Mouse (Mus musculus): ENCODE results near the gene Brwd1.

Gene Brwd1

DNA sequence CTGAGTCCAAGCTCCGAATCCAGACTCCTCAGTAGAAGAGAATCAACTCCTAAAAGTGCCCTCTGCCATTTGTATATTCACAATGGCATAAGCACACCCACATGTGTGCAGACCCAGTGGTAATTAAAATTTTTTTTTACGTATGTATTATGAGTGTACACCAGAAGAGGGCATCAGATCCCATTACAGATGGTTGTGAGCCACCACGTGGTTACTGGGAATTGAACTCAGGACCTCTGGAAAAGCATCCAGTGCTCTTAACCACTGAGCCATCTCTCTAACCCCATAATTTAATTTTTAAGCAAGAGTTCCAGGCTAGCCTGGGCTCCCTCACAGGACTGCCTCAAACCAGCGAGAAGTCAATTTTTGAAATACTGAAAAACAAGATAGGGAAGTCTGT is 5.1 kb upstream of the Brwd1 start:
- no peak for TF ChIP-seq GATA4 (IDR thresholded peaks at IDR 0.05; ENCODE audit: insufficient replicate concordance, low read length)

GRCm38 (mm10) chr16:96087001-96087400 is 4.7 kb upstream of the Brwd1 start:
- no peak for TF ChIP-seq GATA4 (IDR thresholded peaks at IDR 0.05; ENCODE audit: insufficient replicate concordance, low read length)

GRCm38 (mm10) chr16:96085597-96085996 is 3.3 kb upstream of the Brwd1 start:
- no peak for TF ChIP-seq GATA4 (IDR thresholded peaks at IDR 0.05; ENCODE audit: insufficient replicate concordance, low read length)

DNA sequence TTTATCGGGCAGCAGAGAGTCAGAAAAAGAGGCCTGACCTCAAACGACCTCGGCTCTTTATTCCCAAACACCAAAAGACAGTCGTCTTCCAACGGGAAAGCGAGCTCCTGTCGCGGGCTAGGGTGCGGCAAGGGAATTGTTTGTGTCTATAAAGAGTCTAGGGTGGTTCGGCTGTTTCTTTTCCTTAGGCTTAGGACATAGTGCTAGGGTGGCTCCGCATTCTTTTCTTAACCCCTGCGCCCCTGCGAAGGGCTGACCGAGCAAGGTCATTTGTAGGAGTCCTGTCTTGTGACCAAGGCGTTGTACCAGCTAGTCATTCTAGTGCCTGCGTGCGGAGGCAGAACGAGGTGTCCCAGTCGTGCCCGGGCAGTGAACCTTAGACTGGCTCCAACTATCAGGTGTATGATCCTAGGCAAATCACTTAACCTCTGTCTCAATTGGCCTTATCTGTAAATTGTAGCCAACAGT is 887 bp upstream of the Brwd1 start:
- peak; percentile 22; the same call in 1 of the 2 replicates for TF ChIP-seq GATA4 (IDR thresholded peaks at IDR 0.05; ENCODE audit: insufficient replicate concordance, low read length)

- no peak for TF ChIP-seq GATA4 (IDR thresholded peaks at IDR 0.05; ENCODE audit: insufficient replicate concordance, low read length)
Observed at GRCm38 (mm10) chr16:96081742-96082241, 534 bp downstream of the Brwd1 start.

DNA sequence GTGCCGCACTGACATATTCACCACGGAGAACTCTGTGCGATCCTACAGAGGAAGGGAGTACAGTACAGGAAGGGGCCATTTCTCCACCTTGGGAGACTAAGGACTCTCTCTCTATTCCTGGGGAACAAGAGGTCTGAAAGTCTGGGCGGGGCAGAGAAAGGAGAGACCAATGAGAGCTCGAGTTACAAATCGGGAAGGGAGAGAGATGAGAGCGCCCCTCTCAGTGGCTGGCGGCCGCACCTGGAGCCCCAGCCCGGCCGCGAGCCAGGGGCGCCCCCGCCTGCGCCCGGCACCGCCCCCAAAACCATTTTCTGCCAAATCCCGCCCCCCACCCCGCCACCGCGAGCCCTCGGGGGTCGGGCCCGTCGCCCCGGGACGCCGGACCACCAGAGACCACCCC is 995 bp downstream of the Brwd1 start:
- no peak for TF ChIP-seq GATA4 (IDR thresholded peaks at IDR 0.05; ENCODE audit: insufficient replicate concordance, low read length)

DNA sequence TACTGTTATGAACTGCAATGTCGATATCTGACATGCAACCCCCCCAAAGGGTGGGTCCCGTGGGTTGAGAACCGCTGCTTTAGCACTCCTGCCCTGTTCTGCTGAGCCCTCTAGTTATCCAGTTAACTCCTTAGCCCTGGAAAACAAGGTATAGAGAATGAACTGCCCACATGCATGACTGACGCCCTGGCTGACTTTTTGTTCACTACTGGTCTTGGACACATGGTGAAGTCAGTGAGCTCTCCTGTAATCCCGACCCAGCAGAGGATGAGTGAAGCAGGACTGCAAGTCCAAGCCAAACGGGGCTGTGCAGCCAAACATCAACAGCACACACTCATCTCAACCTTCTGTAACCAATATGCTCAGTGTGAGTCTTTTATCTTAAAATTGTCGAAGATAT is 1.8 kb downstream of the Brwd1 start:
- TF ChIP-seq GATA4 (IDR thresholded peaks at IDR 0.05; ENCODE audit: insufficient replicate concordance, low read length), result no peak

GRCm38 (mm10) chr16:96068364-96068763 is 14.0 kb downstream of the Brwd1 start:
- no peak for TF ChIP-seq GATA4 (IDR thresholded peaks at IDR 0.05; ENCODE audit: insufficient replicate concordance, low read length)

DNA sequence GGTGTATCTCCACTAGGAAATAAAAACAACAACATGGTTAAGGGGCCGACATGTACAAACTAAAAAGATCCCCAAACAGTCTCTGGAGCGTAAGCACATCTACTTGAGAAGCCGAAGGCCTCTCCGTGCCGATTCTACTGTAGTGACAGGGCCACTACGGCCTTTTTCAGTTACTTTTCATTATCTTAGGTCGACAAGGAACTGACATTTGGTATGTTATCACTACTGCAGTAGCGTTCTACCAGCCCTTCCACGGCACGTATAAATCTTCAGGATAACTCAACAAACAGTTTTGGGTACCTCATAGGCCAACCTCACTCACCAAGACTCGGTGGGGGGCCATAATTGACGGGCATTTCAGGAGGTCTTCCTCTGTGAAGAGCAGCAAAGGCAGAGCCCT is 16.2 kb downstream of the Brwd1 start:
- no peak for TF ChIP-seq GATA4 (IDR thresholded peaks at IDR 0.05; ENCODE audit: insufficient replicate concordance, low read length)

- no peak for TF ChIP-seq GATA4 (IDR thresholded peaks at IDR 0.05; ENCODE audit: insufficient replicate concordance, low read length)
Observed at GRCm38 (mm10) chr16:96064649-96065048, 17.7 kb downstream of the Brwd1 start.

GRCm38 (mm10) chr16:96044096-96044495 is 38.2 kb downstream of the Brwd1 start:
- no peak for TF ChIP-seq GATA4 (IDR thresholded peaks at IDR 0.05; ENCODE audit: insufficient replicate concordance, low read length)

- no peak for TF ChIP-seq GATA4 (IDR thresholded peaks at IDR 0.05; ENCODE audit: insufficient replicate concordance, low read length)
Observed at GRCm38 (mm10) chr16:96040691-96041090, 41.6 kb downstream of the Brwd1 start.

- TF ChIP-seq GATA4 (IDR thresholded peaks at IDR 0.05; ENCODE audit: insufficient replicate concordance, low read length), result no peak
Observed at GRCm38 (mm10) chr16:96039538-96039937, 42.8 kb downstream of the Brwd1 start.

DNA sequence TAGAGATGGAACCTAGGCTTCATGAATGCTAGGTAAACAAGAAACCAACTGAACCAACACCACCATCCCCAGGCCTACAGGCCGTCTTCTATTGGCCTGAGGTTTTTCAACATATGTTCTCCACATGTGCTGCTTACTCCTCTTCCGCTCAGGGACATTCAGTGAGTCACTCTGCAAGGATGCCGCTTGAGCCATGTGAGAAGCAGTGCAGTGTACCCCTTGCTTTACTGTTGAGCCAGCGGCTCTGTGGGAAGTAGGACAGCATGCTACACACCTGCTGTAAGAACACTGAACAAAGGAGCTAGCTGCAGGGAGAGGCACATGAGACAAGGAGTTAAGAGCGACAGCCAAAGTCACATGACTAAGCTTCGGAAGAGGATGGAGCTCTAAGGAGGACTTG is 47.9 kb downstream of the Brwd1 start:
- TF ChIP-seq GATA4 (IDR thresholded peaks at IDR 0.05; ENCODE audit: insufficient replicate concordance, low read length), result no peak

- no peak for TF ChIP-seq GATA4 (IDR thresholded peaks at IDR 0.05; ENCODE audit: insufficient replicate concordance, low read length)
Observed at GRCm38 (mm10) chr16:96032368-96033043, 49.8 kb downstream of the Brwd1 start.

- no peak for TF ChIP-seq GATA4 (IDR thresholded peaks at IDR 0.05; ENCODE audit: insufficient replicate concordance, low read length)
Observed at GRCm38 (mm10) chr16:96030476-96031102, 51.7 kb downstream of the Brwd1 start.
